Mouse (Mus musculus): Measurements from ENCODE around the gene Cmc1. TPM values are rescaled to one million over a fixed set of nuclear protein-coding genes. Genes with fewer than 3 reads are reported as not detected.

Cmc1 gene
- total RNA-seq, 2 experiments from 2014 or later = 21.4 to 26.4 TPM

DNA sequence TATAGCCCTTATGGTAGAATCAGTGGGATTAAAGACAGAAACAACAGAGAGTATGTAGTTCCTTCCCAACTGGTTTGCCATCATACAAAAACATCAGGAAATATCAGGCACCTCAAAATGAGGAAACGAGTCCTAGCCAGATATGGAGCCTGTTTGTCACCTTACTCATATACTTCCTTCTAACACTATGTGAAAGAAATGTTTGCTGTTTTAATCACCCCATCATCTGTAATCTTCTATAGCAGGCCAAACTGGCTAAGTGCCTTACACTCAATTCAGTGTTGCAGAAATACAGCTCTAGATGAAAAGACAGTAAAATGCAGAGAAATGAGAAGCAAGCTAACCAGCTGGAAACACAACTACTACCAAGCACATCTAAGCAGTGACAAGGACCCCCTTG, 119.7 kb downstream of the Cmc1 start:
- no peak for DNase-seq

DNA sequence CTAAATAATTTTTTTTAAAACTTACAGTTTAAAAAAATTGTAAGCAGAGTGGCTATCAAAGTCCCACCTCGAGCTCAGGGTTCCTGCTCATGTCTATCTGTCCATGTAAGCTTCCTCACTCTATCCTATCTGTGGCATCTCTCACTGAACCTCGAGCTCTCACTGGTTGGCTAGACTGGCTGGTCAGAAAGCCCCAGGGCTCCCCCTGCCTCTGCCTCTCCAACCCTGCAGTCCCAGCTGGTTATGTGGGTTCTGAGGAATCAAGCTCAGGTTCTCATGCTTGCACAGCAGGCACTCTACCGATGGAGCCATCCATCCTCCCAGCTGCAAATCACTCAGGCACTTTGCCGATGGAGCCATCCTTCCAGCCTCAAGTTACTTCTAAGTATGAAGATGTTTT, 120.5 kb downstream of the Cmc1 start:
- DNase-seq = no peak

GRCm38 (mm10) chr9:118024966-118025365, 125.0 kb downstream of the Cmc1 start:
- no peak for DNase-seq

Other genes with a start within 250 kb of the Cmc1 start
- gene Azi2, start 109.7 kb downstream of the Cmc1 start, total RNA-seq (2021) = 10 to 100 TPM; 46.5 to 48.8 TPM